In genomic region chr5:28459456-28460225, GRCm38 (mm10) we compare ENCODE assay signal across 11 mouse cellular contexts. TPM values are rescaled to one million over a fixed set of nuclear protein-coding genes. Genes with fewer than 3 reads are reported as not detected.
DNase-seq lines count a peak whose midpoint lies in the region; ATAC-seq lines count a peak whose summit lies in the region.
"Had no signal": no experiment of that assay in that cellular context is flagged by ENCODE, and none has a peak within 500 bp of the region (broad histone marks: within the 10 kb centered on the region; RNA-seq: fewer than 3 reads in every experiment).

No protein-coding gene starts in this region.

- DNase-seq in urinary bladder, adult 2 months (ENCODE audit: low spot score), result peak; percentile 25
- no peak for DNase-seq in urinary bladder, postnatal 36 days (ENCODE audit: low spot score in 2 of 2)
- DNase-seq in lung, postnatal 4 days, result peak; percentile 66 to 87
- peak; percentile 15 to 58 for DNase-seq in urinary bladder, postnatal 4 days (ENCODE audit: low spot score in 2 of 2)
- no peak for DNase-seq in left cerebral cortex, postnatal 36 days (ENCODE audit: low spot score in 2 of 2)
- DNase-seq in ovary, postnatal 14 days (ENCODE audit: low spot score), result no peak
- DNase-seq: heart, postnatal 14 days had no signal

- H3K36me3 ChIP-seq in hindbrain, embryonic 16.5 days (ENCODE audit: control insufficient read depth, insufficient read depth, low read length), result no peaks in the 10 kb centered on the region
- H3K36me3 ChIP-seq: G1E had no signal

- peak overlapping the region; percentile 29 for H3K4me2 ChIP-seq in hindbrain, embryonic 16.5 days (ENCODE audit: low read length)

- peak overlapping the region; percentile 11 for H3K4me3 ChIP-seq in hindbrain, embryonic 16.5 days (ENCODE audit: low read length)

- intact Hi-C loops in left cerebral cortex, postnatal 36 days (cut with DNase I), result loop anchor here (10.0 kb wide), 1 partner anchor 875 kb away; no protein-coding TSS in a partner anchor

- peak; percentile 38; the same call in 1 of the 2 replicates for ATAC-seq in hindbrain, embryonic 16.5 days
- no peak for ATAC-seq in erythroid progenitor cell, adult 5-6 weeks (replicated peaks; ENCODE audit: low FRiP score, poor library complexity, severe bottlenecking)

- WGBS in hindbrain, embryonic 16.5 days, result 5% methylated on average over 41 of the region's 41 CpGs

- H3K27ac ChIP-seq in hindbrain, embryonic 16.5 days (ENCODE audit: low read depth, low read length), result no peak overlapping the region
- H3K27ac ChIP-seq: macrophage had no signal

- H3K9ac ChIP-seq in hindbrain, embryonic 16.5 days (ENCODE audit: low read depth, low read length), result no peak overlapping the region

- no peaks in the 10 kb centered on the region for H3K9me3 ChIP-seq in hindbrain, embryonic 16.5 days (ENCODE audit: control insufficient read depth, low read length)

- peaks cover 34% of the 10 kb centered on the region for H3K4me1 ChIP-seq in hindbrain, embryonic 16.5 days (ENCODE audit: control insufficient read depth, insufficient read depth, low read depth, low read length)

- H3K27me3 ChIP-seq in hindbrain, embryonic 16.5 days (replicated peaks; ENCODE audit: control insufficient read depth, insufficient read depth, low read length), result peaks cover 79% of the 10 kb centered on the region

RNA-seq across cellular contexts. Expression of gene Shh, which starts 7.4 kb away (rescaled TPM):
- polyA plus RNA-seq in urinary bladder, adult 2 months (2012; rRNA removed), result 68.3 and 70.7 TPM in 2 replicates
- polyA plus RNA-seq in hindbrain, embryonic 16.5 days (2015; fragmentation: Nextera tagmentation; extraction: Ambion mirVana), result 0.93 and 0.97 TPM in 2 replicates
- not detected in 2 replicates for total RNA-seq in erythroid progenitor cell, adult 5-6 weeks (2015; ENCODE audit: low replicate concordance)
- total RNA-seq in erythroid progenitor cell, adult 5-6 weeks (2017; ENCODE audit: low replicate concordance), result not detected in 2 replicates
- total RNA-seq in left cerebral cortex, postnatal 36 days (2021), result 1 to 10 TPM; 2.7 to 3.5 TPM
- total RNA-seq: G1E; heart, postnatal 14 days had no signal
- polyA plus RNA-seq: G1E, macrophage had no signal

Comparison
In these comparisons a context has a peak if more than half of its experiments do, and no peak if none do; other contexts are left out.
1. DNase-seq: peak in urinary bladder, adult 2 months (single experiment), lung, postnatal 4 days (2 of 2) and urinary bladder, postnatal 4 days (2 of 2); none in urinary bladder, postnatal 36 days (0 of 2), left cerebral cortex, postnatal 36 days (0 of 2) and ovary, postnatal 14 days (single experiment).